In genomic region chr2:31894221-31894870, GRCm38 (mm10) we compare ENCODE assay signal across 15 mouse cellular contexts. TPM values are rescaled to one million over a fixed set of nuclear protein-coding genes. Genes with fewer than 3 reads are reported as not detected.
DNase-seq lines count a peak whose midpoint lies in the region; TF ChIP-seq lines count a peak whose summit lies in the region.
"Had no signal": no experiment of that assay in that cellular context is flagged by ENCODE, and none has a peak within 500 bp of the region (broad histone marks: within the 10 kb centered on the region; RNA-seq: fewer than 3 reads in every experiment).

No protein-coding gene starts in this region.

- no peaks in the 10 kb centered on the region for H3K4me1 ChIP-seq in testis, adult 2 months (ENCODE audit: control insufficient read depth, insufficient read depth, low read length)
- H3K4me1 ChIP-seq: heart, embryonic 15.5 days had no signal

- no peak overlapping the region for H3K4me3 ChIP-seq in gastrocnemius, adult 2 months
- H3K4me3 ChIP-seq in testis, adult 2 months (ENCODE audit: control insufficient read depth, low read depth, low read length): no peak overlapping the region
- H3K4me3 ChIP-seq: heart, embryonic 15.5 days; midbrain, embryonic 12.5 days; neural tube, embryonic 12.5 days had no signal

- H3K27me3 ChIP-seq in testis, adult 2 months (ENCODE audit: control insufficient read depth, insufficient read depth, low read length): no peaks in the 10 kb centered on the region

- peak; percentile 80 for DNase-seq in gastrocnemius, adult 2 months
- no peak for DNase-seq in gastrocnemius, postnatal 14 days
- DNase-seq in testis, postnatal 10 days (ENCODE audit: low spot score): no peak
- DNase-seq in left cerebral cortex, postnatal 36 days (ENCODE audit: low spot score in 2 of 2): peak; percentile 34 to 44
- DNase-seq in thymus, postnatal 0 days (ENCODE audit: low spot score): no peak
- DNase-seq in spleen, postnatal 14 days (ENCODE audit: low spot score in 2 of 2): no peak
- DNase-seq: adrenal gland, postnatal 25 days; cerebellum, adult 18-20 months; kidney, postnatal 36 days; lung, embryonic 14.5 days; thymus, postnatal 36 days had no signal

- TF ChIP-seq POLR2A in testis, adult 2 months (IDR thresholded peaks at IDR 0.05; ENCODE audit: control insufficient read depth, low read depth, low read length): no peak

- no peaks in the 10 kb centered on the region for H3K36me3 ChIP-seq in testis, adult 2 months (ENCODE audit: control insufficient read depth, insufficient read depth, low read length)
- H3K36me3 ChIP-seq: heart, embryonic 15.5 days; midbrain, embryonic 12.5 days; neural tube, embryonic 12.5 days had no signal

- peak overlapping the region; percentile 86 for H3K27ac ChIP-seq in gastrocnemius, adult 2 months
- H3K27ac ChIP-seq in testis, adult 2 months (ENCODE audit: control insufficient read depth, insufficient read depth, low read depth, low read length): peak overlapping the region; percentile 33; the same call in 1 of the 2 replicates
- H3K27ac ChIP-seq: heart, embryonic 15.5 days; midbrain, embryonic 12.5 days; neural tube, embryonic 12.5 days had no signal

- TF ChIP-seq CTCF in gastrocnemius, adult 2 months (IDR thresholded peaks at IDR 0.05): no peak
- no peak for TF ChIP-seq CTCF in testis, adult 2 months (IDR thresholded peaks at IDR 0.05; ENCODE audit: control insufficient read depth, insufficient read depth, insufficient replicate concordance, low read depth, low read length)

- intact Hi-C loops in gastrocnemius, adult 2 months (cut with DNase I): no loop called here
- intact Hi-C loops in gastrocnemius, postnatal 14 days (cut with DNase I; ENCODE audit: low total_unique reads): no loop called here
- intact Hi-C loops in left cerebral cortex, postnatal 36 days (cut with DNase I): no loop called here

RNA-seq across cellular contexts. Expression of gene Lamc3, which starts 7.3 kb away (rescaled TPM):
- total RNA-seq in gastrocnemius, adult 2 months (2021): under 1 TPM; 0.11 to 0.82 TPM
- total RNA-seq in gastrocnemius, postnatal 14 days (2021): under 1 TPM; 0.60 to 0.66 TPM
- 12.3 and 17.2 TPM in 2 replicates for polyA plus RNA-seq in testis, adult 2 months (2012; rRNA removed)
- total RNA-seq in left cerebral cortex, postnatal 36 days (2021): 1 to 10 TPM; 6.8 to 9.6 TPM
- polyA plus RNA-seq in thymus, postnatal 0 days (2015; fragmentation: Nextera tagmentation; extraction: Ambion mirVana): 0.09 and 0.21 TPM in 2 replicates

RNA-seq across cellular contexts. Expression of gene Fibcd1, which starts 48.5 kb away (rescaled TPM):
- total RNA-seq in gastrocnemius, adult 2 months (2021): not detected
- total RNA-seq in gastrocnemius, postnatal 14 days (2021): not detected
- polyA plus RNA-seq in testis, adult 2 months (2012; rRNA removed): 0.51 and 0.54 TPM in 2 replicates
- 1 to 10 TPM; 8.4 to 8.7 TPM for total RNA-seq in left cerebral cortex, postnatal 36 days (2021)
- polyA plus RNA-seq in thymus, postnatal 0 days (2015; fragmentation: Nextera tagmentation; extraction: Ambion mirVana): 0.13 and 0.27 TPM in 2 replicates
- polyA plus RNA-seq: heart, embryonic 15.5 days had no signal

RNA-seq across cellular contexts. Expression of gene Aif1l, which starts 55.6 kb away (rescaled TPM):
- 1 to 10 TPM; 2.1 to 2.7 TPM for total RNA-seq in gastrocnemius, adult 2 months (2021)
- 10 to 100 TPM; 16.0 to 18.2 TPM for total RNA-seq in gastrocnemius, postnatal 14 days (2021)
- polyA plus RNA-seq in testis, adult 2 months (2012; rRNA removed): 1.1 and 2.3 TPM in 2 replicates
- total RNA-seq in left cerebral cortex, postnatal 36 days (2021): 1 to 10 TPM; 5.3 to 5.9 TPM
- polyA plus RNA-seq in thymus, postnatal 0 days (2015; fragmentation: Nextera tagmentation; extraction: Ambion mirVana): 5.0 and 6.0 TPM in 2 replicates

Comparison
In these comparisons a context has a peak if more than half of its experiments do, and no peak if none do; other contexts are left out.
1. DNase-seq: peak in gastrocnemius, adult 2 months (single experiment) and left cerebral cortex, postnatal 36 days (2 of 2); none in gastrocnemius, postnatal 14 days (single experiment), testis, postnatal 10 days (single experiment), thymus, postnatal 0 days (single experiment) and spleen, postnatal 14 days (0 of 2).
2. RNA of gene Lamc3, which starts 7.3 kb away (total RNA-seq): 6.8 to 9.6 TPM in left cerebral cortex, postnatal 36 days; 0.11 to 0.82 TPM in gastrocnemius, adult 2 months and 0.60 to 0.66 TPM in gastrocnemius, postnatal 14 days; every median in the first group is over 4 times any median in the second.
3. RNA of gene Fibcd1, which starts 48.5 kb away (total RNA-seq): 8.4 to 8.7 TPM in left cerebral cortex, postnatal 36 days; not detected in gastrocnemius, postnatal 14 days and not detected in gastrocnemius, adult 2 months; every median in the first group is over 4 times any median in the second.